Mouse (Mus musculus): ENCODE results near the gene Hmgb3. TPM values are rescaled to one million over a fixed set of nuclear protein-coding genes. Genes with fewer than 3 reads are reported as not detected.

Hmgb3 gene
- polyA plus RNA-seq, 1 experiment from 2014 or later, result 459 TPM

Small RNA genes lying within 50 kb of the gene (microRNA-seq; reads per million reads assigned to microRNA genes)
- gene Gm23945, result not detected

Other genes with a start within 250 kb of the Hmgb3 start
- 15.5 and 16.2 TPM in 2 replicates for gene Mtmr1, start 191.2 kb upstream of the Hmgb3 start, polyA plus RNA-seq (2015; fragmentation: Nextera tagmentation; extraction: Ambion mirVana)
- gene Cd99l2, start 63.1 kb upstream of the Hmgb3 start, polyA plus RNA-seq (2015; fragmentation: Nextera tagmentation; extraction: Ambion mirVana), result 85.2 and 86.4 TPM in 2 replicates
- 2.3 and 2.7 TPM in 2 replicates for gene Gpr50, start 107.7 kb downstream of the Hmgb3 start, polyA plus RNA-seq (2015; fragmentation: Nextera tagmentation; extraction: Ambion mirVana)